Mouse (Mus musculus) layer of hippocampus, postnatal 14 days (tissue): ENCODE data around the gene Il20. TPM values are rescaled to one million over a fixed set of nuclear protein-coding genes. Genes with fewer than 3 reads are reported as not detected.
A peak's percentile ranks its signal among the peaks of the same experiment; 100 is the strongest.

Experiments used
- DNase-seq, 2 experiments: peaks; one replicate each; pipeline ENCODE4 v3.0.0; 2021 to 2022; ENCODE audit warnings: low spot score in 2 of 2, mixed read lengths in 1 of 2
- long read RNA-seq, 2 experiments: library from polyadenylated mRNA; stranded (forward); transcript quantifications; one replicate each; pipeline ENCODE4 v2.0.0; 2021
- total RNA-seq, 2 experiments: library from RNA; stranded (reverse); gene quantifications; 2 replicates each; pipeline ENCODE4 v1.2.3; 2021

The Il20 gene
- total RNA-seq, result not detected
- long read RNA-seq, experiment 1, result 0 reads
- long read RNA-seq, experiment 2, result 0 reads

GRCm38 (mm10) chr1:130911401-130912010 lies at the start of gene Il20:
Gene Il20, minus strand, starts transcription at chr1:130911451.
- no peak for DNase-seq

GRCm38 (mm10) chr1:130946920-130947319 lies 35.7 kb upstream of the Il20 start:
- DNase-seq, result no peak

GRCm38 (mm10) chr1:130941801-130942200 lies 30.6 kb upstream of the Il20 start:
- no peak for DNase-seq

GRCm38 (mm10) chr1:130940065-130940687 lies 28.9 kb upstream of the Il20 start, which contains the start of gene Il19:
Gene Il19, minus strand, starts transcription at chr1:130940115.
- no peak for DNase-seq

- DNase-seq, result no peak
Observed at GRCm38 (mm10) chr1:130938192-130938591, 26.9 kb upstream of the Il20 start.

- no peak for DNase-seq
Observed at GRCm38 (mm10) chr1:130937170-130937569, 25.9 kb upstream of the Il20 start.

GRCm38 (mm10) chr1:130936351-130936750 lies 25.1 kb upstream of the Il20 start:
- no peak for DNase-seq

GRCm38 (mm10) chr1:130926484-130926883 lies 15.2 kb upstream of the Il20 start:
- no peak for DNase-seq

- DNase-seq, result no peak
Observed at GRCm38 (mm10) chr1:130918323-130918980, 7.2 kb upstream of the Il20 start.

- DNase-seq, result no peak
Observed at GRCm38 (mm10) chr1:130902505-130902904, 8.7 kb downstream of the Il20 start.

GRCm38 (mm10) chr1:130894468-130894867 lies 16.8 kb downstream of the Il20 start:
- DNase-seq, result no peak

GRCm38 (mm10) chr1:130893329-130894040 lies 17.8 kb downstream of the Il20 start:
- no peak for DNase-seq

GRCm38 (mm10) chr1:130892446-130892845 lies 18.8 kb downstream of the Il20 start:
- no peak for DNase-seq

- no peak for DNase-seq
Observed at GRCm38 (mm10) chr1:130887354-130887753, 23.9 kb downstream of the Il20 start, which contains the start of gene Il24. Gene Il24, minus strand, starts transcription at chr1:130887454.

GRCm38 (mm10) chr1:130883146-130883545 lies 28.1 kb downstream of the Il20 start:
- DNase-seq, result no peak

- no peak for DNase-seq
Observed at GRCm38 (mm10) chr1:130879927-130880326, 31.3 kb downstream of the Il20 start.

- no peak for DNase-seq
Observed at GRCm38 (mm10) chr1:130877889-130878614, 33.2 kb downstream of the Il20 start.

GRCm38 (mm10) chr1:130876931-130877509 lies 34.2 kb downstream of the Il20 start:
- peak; percentile 22 to 88 for DNase-seq

GRCm38 (mm10) chr1:130875910-130876309 lies 35.3 kb downstream of the Il20 start:
- no peak for DNase-seq

- DNase-seq, result peak; percentile 34 to 51
Observed at GRCm38 (mm10) chr1:130875139-130875538, 36.1 kb downstream of the Il20 start.

- no peak for DNase-seq
Observed at GRCm38 (mm10) chr1:130872912-130873311, 38.3 kb downstream of the Il20 start.
